Mouse (Mus musculus): ENCODE data around the gene Snx8. TPM values are rescaled to one million over a fixed set of nuclear protein-coding genes. Genes with fewer than 3 reads are reported as not detected.

Snx8 gene
- polyA plus RNA-seq (2015; fragmentation: Nextera tagmentation; extraction: Ambion mirVana): 9.8 and 12.5 TPM in 2 replicates

DNA sequence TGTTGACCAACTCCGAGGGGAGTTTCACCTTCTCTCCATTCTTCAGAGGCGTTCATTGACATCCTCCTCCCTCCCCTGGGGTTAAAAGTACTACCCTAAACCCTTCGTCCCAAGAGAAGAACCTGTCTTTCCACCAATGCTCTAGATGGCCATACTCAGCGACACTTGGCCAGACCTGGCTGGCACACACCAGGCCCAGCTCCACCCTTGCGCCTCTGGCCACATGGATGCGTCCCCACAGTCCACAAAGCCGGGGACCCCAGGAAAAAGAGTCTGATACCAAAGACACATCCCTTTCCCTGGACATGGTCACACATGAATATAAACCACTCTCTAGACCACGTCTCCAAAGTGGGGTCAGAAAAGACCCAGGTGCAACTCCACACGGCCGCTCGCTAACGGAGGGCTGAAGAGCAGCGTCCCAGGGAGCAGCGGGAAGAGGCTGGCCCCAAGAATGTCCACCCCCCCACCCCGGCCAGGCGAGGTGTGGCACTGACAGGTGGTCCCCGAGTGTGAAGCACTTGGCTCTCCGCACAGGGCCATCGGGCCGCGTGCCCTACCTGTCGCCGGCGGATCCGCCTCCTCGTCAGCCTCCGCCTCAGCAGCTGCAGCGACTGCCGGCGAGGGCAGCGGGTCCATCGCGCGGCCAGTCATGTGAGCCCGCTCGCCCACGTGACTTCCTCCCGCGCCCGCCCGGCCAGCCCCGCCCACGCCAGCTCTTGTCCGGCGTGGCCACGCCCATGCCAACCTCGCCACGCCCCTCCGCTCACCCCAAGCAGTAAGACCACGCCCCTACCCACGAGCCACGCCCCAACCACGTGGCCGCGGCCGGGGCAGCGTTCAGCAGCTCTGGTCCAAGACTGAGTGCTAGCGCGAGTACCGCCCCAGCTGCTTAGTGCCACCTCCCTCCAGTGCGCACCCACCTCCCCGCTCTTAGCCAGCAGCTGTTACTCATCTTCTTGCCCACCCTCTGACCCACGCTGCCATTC is at the start of gene Snx8:
TSS of gene Snx8 (minus strand) at position 675 of the 989 bp plus-strand sequence.
- ATAC-seq (ENCODE audit: insufficient read depth): peak; percentile 85
- Histone ChIP-seq H3K4me2 (peak within 1 kb of the TSS; percentile 99), H3K27ac (replicated peaks) (peak within 1 kb of the TSS; percentile 38; the same call in 1 of the 2 replicates), H3K9ac (peak within 1 kb of the TSS; percentile 63), H3K4me1 (replicated peaks) (peaks cover 35% of the 10 kb centered on the region), H3K4me3 (replicated peaks) (peak within 1 kb of the TSS; percentile 69), H3K36me3 (replicated peaks) (no peaks in the 10 kb centered on the region), H3K27me3 (peaks cover 10% of the 10 kb centered on the region; the same call in 1 of the 2 replicates), H3K9me3 (replicated peaks) (no peaks in the 10 kb centered on the region)
- WGBS (ENCODE audit: insufficient replicate concordance): under 1% methylated on average over 63 of the region's 63 CpGs

DNA sequence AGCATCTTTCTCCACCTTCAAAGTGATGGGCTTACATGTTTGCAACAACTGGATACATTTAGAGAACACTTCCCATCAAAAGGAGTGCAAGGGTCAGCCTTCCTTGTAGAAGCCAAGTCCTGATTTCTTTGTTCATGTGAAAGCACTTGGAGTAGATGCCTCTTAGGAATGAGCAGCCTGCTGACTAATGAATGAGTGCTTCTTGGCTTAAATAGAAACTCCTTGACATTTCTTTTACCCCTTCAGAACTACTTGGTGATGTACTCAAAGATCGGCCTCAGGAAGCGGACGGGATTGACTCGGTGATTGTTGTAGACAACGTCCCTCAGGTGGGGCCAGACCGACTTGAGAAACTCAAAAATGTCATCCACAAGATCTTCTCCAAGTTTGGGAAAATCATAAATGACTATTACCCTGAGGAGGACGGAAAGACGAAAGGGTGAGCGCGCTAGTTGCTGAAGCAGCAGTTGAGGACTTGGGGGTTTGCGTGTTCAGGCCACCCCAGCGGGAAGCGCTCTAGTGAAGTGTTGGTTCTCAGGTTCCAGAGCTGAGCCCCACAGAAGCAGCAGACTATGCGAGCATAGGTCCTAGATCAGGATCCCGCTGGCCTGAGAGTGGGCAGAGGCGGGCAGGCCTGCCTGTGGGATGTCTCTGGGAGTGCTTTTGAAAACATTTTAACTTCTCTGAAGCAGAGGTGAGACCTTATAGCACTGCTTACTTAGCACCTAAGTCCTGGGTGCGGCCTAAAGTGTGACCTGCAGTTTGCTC is 36.1 kb upstream of the Snx8 start:
- Histone ChIP-seq H3K9me3 (replicated peaks) (no peaks in the 10 kb centered on the region), H3K36me3 (replicated peaks) (peaks cover 88% of the 10 kb centered on the region), H3K9ac (no peak overlapping the region), H3K27me3 (no peaks in the 10 kb centered on the region), H3K27ac (replicated peaks) (no peak overlapping the region), H3K4me3 (replicated peaks) (no peak overlapping the region), H3K4me1 (replicated peaks) (peaks cover 30% of the 10 kb centered on the region), H3K4me2 (no peak overlapping the region)
- 86% methylated on average over 17 of the region's 17 CpGs for WGBS (ENCODE audit: insufficient replicate concordance)
- no peak for ATAC-seq (ENCODE audit: insufficient read depth)

DNA sequence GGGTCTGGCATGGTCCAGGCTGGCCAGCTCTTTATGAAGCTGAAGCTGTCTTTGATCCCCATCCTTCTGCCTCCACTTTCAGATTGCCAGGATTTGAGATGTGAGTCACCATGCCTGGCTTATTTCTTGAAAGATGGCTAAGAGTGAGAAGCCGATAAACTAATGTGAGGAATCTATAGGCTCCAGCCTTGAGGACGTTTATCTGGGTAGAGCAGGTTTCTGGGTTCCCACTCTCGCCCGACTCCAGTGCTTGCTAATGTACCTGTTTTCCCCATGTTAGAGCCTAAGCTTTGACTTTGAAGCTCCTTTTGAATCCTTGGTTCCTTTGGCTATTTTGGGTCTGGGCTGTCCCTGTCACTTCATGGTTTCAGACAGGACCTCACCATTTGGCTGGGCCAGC is 31.6 kb upstream of the Snx8 start:
- Histone ChIP-seq H3K9ac (peak overlapping the region; percentile 91), H3K9me3 (replicated peaks) (no peaks in the 10 kb centered on the region), H3K4me2 (peak overlapping the region; percentile 89), H3K4me1 (replicated peaks) (peaks cover 46% of the 10 kb centered on the region), H3K36me3 (replicated peaks) (peaks cover 42% of the 10 kb centered on the region), H3K27me3 (no peaks in the 10 kb centered on the region), H3K4me3 (replicated peaks) (peak overlapping the region; percentile 98), H3K27ac (replicated peaks) (peak overlapping the region; percentile 63; the same call in 1 of the 2 replicates)
- WGBS (ENCODE audit: insufficient replicate concordance): 16% methylated on average over 4 of the region's 4 CpGs
- no peak for ATAC-seq (ENCODE audit: insufficient read depth)

DNA sequence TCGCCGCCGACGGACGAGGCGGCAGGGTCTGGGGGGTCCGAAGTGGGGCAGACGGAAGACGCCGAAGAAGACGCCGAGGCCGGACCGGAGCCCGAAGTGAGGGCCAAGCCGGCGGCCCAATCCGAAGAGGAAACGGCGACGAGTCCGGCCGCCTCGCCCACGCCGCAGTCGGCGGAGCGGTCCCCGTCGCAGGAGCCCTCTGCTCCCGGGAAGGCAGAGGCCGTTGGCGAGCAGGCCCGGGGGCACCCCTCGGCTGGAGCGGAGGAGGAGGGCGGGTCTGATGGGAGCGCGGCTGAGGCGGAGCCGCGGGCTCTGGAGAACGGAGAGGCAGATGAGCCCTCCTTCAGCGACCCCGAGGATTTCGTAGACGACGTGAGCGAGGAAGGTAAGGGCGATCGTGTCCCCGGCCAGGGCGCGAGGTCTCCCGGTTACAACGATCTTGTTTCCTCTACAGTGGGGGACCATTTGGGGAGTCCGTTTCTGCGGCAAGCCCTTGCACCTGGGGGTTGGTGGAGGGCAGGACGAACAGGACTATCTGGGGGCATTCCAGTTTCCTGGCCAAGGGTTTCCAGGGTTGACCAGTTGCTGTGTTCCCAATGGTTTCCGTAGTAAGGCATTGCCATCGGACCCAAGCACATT is 30.5 kb upstream of the Snx8 start:
- Histone ChIP-seq H3K9me3 (replicated peaks) (no peaks in the 10 kb centered on the region), H3K36me3 (replicated peaks) (peaks cover 32% of the 10 kb centered on the region), H3K9ac (peak overlapping the region; percentile 91), H3K27ac (replicated peaks) (peak overlapping the region; percentile 89), H3K4me2 (peak overlapping the region; percentile 89), H3K4me3 (replicated peaks) (peak overlapping the region; percentile 98), H3K27me3 (no peaks in the 10 kb centered on the region), H3K4me1 (replicated peaks) (peaks cover 48% of the 10 kb centered on the region)
- ATAC-seq (ENCODE audit: insufficient read depth): peak; percentile 71
- WGBS (ENCODE audit: insufficient replicate concordance): under 1% methylated on average over 62 of the region's 62 CpGs

DNA sequence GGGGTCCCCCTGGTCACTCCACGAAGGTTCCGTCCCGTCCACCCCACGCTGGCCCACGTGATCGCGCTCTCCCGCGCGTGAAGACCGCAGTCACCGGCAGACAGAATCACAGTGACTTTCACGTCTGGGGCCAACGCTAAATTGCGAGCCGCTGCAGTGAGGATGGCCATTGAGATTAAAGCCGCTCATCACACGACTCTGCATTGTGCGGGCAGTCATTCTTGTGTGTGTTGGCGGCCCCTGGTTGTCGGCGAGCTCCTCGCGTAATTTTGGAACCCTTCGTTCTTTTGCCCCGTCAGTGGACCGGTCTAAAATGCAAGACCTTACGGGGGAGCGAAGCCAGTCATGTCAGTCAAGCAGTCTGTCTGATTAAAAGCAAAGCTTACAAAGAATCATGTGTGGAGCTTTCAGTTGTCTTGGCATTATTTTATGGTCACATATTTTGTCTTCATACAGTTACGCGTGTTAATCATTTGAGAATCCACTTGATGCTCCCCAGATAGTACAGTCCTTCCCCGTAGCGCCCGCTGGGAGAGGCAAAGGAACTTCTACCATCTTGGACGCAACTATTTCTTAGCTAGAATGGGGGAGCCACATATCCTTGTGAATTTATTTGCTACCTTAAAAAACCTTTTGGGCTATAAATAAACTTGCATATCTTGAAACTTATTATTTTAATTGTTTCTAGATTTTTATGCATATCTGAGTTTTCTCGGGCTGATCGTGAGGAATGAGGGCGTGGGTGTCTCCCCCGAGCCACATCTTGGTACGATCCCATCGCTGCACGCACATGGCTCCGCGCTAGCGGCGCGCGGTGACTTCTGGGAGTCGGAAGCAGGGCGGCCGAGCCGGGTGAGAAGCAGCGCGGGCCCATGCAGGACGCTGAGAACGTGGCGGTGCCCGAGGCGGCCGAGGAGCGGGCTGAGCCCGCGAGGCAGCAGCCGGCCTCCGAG is 29.7 kb upstream of the Snx8 start, which contains the start of gene Eif3b:
TSS of gene Eif3b (plus strand) at position 840 of the 953 bp plus-strand sequence.
- whole genome bisulfite sequencing (ENCODE audit: insufficient replicate concordance): under 1% methylated on average over 65 of the region's 65 CpGs
- H3K36me3 ChIP-seq (replicated peaks): peaks cover 24% of the 10 kb centered on the region
- peak within 1 kb of the TSS; percentile 98 for H3K4me3 ChIP-seq (replicated peaks)
- peak within 1 kb of the TSS; percentile 89 for H3K4me2 ChIP-seq
- peaks cover 48% of the 10 kb centered on the region for H3K4me1 ChIP-seq (replicated peaks)
- H3K9ac ChIP-seq: peak within 1 kb of the TSS; percentile 91
- peak; percentile 93 for ATAC-seq (ENCODE audit: insufficient read depth)
- H3K27ac ChIP-seq (replicated peaks): peak within 1 kb of the TSS; percentile 89
- no peaks in the 10 kb centered on the region for H3K27me3 ChIP-seq
- H3K9me3 ChIP-seq (replicated peaks): no peaks in the 10 kb centered on the region

DNA sequence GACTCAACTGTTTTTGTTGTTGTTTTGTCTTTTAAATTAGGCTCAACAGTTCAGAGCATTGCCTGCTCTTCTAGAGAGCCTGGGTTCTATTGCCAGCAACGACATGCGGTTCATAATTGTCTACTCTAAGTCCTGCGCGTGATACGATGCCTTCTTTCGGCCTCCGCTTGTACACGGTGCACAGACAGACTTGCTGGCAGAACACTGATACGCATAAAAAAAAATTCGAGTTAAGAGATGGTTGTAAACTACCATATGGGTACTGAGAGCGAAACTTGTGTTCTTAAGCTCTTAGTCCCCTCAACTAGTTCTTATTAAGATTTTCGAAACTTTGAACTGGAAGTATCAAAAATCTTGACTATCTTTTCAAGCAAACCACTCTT is 29.0 kb upstream of the Snx8 start:
- peak overlapping the region; percentile 98 for H3K4me3 ChIP-seq (replicated peaks)
- peaks cover 46% of the 10 kb centered on the region for H3K4me1 ChIP-seq (replicated peaks)
- peak overlapping the region; percentile 89 for H3K4me2 ChIP-seq
- WGBS (ENCODE audit: insufficient replicate concordance): 1% methylated on average over 12 of the region's 12 CpGs
- peak overlapping the region; percentile 78 for H3K9ac ChIP-seq
- no peaks in the 10 kb centered on the region for H3K27me3 ChIP-seq
- peaks cover 17% of the 10 kb centered on the region for H3K36me3 ChIP-seq (replicated peaks)
- no peaks in the 10 kb centered on the region for H3K9me3 ChIP-seq (replicated peaks)
- ATAC-seq (ENCODE audit: insufficient read depth): no peak
- peak overlapping the region; percentile 89 for H3K27ac ChIP-seq (replicated peaks)

DNA sequence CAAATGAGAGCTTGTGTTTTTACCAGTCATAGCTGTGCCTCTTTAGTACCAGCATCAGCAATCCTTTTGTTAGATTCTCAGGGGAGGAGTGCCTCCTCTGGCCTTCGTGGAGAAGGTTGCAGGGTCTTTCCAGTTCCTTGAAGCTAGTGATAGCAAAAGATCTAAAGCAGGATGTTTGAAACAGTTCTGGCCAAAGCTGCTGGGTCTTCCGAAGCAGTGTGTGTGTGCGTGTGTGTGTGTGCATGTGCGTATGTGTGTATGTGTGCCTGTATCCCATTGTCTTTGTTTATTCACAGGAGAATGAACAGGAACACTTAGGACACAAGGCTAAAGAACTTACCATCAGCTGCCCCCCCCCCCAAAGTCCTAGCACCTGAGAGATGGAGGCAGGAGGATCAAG is 25.6 kb upstream of the Snx8 start:
- no peak overlapping the region for H3K9ac ChIP-seq
- no peaks in the 10 kb centered on the region for H3K9me3 ChIP-seq (replicated peaks)
- 56% methylated on average over 4 of the region's 4 CpGs for WGBS (ENCODE audit: insufficient replicate concordance)
- H3K4me1 ChIP-seq (replicated peaks): peaks cover 13% of the 10 kb centered on the region
- H3K27me3 ChIP-seq: no peaks in the 10 kb centered on the region
- no peak overlapping the region for H3K4me3 ChIP-seq (replicated peaks)
- H3K27ac ChIP-seq (replicated peaks): no peak overlapping the region; the same call in 1 of the 2 replicates
- H3K36me3 ChIP-seq (replicated peaks): no peaks in the 10 kb centered on the region
- no peak for ATAC-seq (ENCODE audit: insufficient read depth)
- H3K4me2 ChIP-seq: no peak overlapping the region

DNA sequence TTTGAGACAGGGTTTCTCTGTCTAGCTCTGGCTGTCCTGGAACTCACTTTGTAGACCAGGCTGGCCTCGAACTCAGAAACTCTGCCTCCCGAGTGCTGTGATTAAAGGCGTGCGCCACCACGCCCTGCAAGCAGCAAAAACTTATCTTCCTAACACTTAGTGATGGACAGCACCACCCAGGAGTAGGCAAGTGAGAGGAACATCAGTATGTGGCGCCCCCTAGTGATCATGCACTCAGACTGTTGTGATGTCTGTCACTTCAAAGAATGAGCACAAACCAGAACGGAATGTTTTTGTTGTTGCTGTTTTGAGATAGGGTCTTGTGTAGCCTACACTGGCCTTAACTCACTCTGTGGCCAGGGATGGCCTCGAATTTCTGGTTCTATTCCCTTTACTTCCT is 22.3 kb upstream of the Snx8 start:
- WGBS (ENCODE audit: insufficient replicate concordance): 10% methylated on average over 8 of the region's 8 CpGs
- Histone ChIP-seq H3K4me2 (no peak overlapping the region), H3K27ac (replicated peaks) (no peak overlapping the region), H3K9ac (no peak overlapping the region), H3K36me3 (replicated peaks) (no peaks in the 10 kb centered on the region), H3K4me3 (replicated peaks) (no peak overlapping the region), H3K27me3 (no peaks in the 10 kb centered on the region), H3K4me1 (replicated peaks) (peaks cover 2% of the 10 kb centered on the region; the same call in 1 of the 2 replicates), H3K9me3 (replicated peaks) (no peaks in the 10 kb centered on the region)
- peak; percentile 62; the same call in 1 of the 2 replicates for ATAC-seq (ENCODE audit: insufficient read depth)

DNA sequence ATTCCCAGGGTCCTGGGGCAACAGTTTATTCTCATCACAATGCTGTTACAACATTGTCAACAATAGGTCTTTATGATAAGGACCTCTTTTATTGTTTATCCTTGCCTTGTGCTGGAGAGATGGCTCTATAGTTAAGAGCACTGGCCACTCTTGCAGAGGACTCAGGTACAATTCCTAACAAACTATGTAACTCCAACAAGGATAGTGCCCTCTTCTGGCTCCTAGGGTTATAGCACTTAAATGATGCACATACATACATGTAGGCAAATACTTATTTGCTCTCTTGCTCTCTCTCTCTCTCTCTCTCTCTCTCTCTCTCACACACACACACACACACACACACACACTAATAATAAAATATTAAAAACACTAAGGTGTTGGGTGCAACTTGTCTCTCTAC is 19.7 kb upstream of the Snx8 start:
- H3K9me3 ChIP-seq (replicated peaks): no peaks in the 10 kb centered on the region
- no peaks in the 10 kb centered on the region for H3K36me3 ChIP-seq (replicated peaks)
- H3K9ac ChIP-seq: no peak overlapping the region
- H3K4me2 ChIP-seq: no peak overlapping the region
- H3K27me3 ChIP-seq: no peaks in the 10 kb centered on the region
- ATAC-seq (ENCODE audit: insufficient read depth): no peak
- H3K4me1 ChIP-seq (replicated peaks): no peaks in the 10 kb centered on the region; the same call in 1 of the 2 replicates
- no peak overlapping the region for H3K27ac ChIP-seq (replicated peaks)
- H3K4me3 ChIP-seq (replicated peaks): no peak overlapping the region

DNA sequence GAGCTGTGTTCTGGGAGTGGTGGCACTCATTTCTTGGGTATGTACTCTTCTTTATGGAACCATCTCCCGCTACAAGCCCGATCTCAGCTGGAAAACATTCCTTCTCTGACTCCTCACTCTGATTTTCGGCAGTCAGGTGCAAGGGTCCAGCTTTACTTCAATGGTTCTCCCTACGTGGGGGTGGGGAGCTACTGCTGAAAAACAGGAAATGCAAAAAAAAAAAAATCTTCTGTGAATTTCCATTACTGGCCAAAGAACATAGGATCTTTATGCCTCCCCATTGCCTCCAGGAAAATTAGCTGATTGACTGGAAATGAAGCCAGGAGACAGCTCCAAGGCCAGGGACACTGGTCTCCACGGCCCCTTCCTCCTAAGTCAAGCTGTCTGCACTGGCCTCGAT is 17.6 kb upstream of the Snx8 start:
- H3K4me1 ChIP-seq (replicated peaks): no peaks in the 10 kb centered on the region; the same call in 1 of the 2 replicates
- H3K9ac ChIP-seq: no peak overlapping the region
- no peak overlapping the region for H3K4me2 ChIP-seq
- no peaks in the 10 kb centered on the region for H3K9me3 ChIP-seq (replicated peaks)
- H3K27me3 ChIP-seq: no peaks in the 10 kb centered on the region
- no peak overlapping the region for H3K27ac ChIP-seq (replicated peaks)
- ATAC-seq (ENCODE audit: insufficient read depth): no peak
- H3K36me3 ChIP-seq (replicated peaks): no peaks in the 10 kb centered on the region
- no peak overlapping the region for H3K4me3 ChIP-seq (replicated peaks)
- WGBS (ENCODE audit: insufficient replicate concordance): 39% methylated on average over 6 of the region's 6 CpGs

Measured in liver, embryonic 15.5 days (tissue).